Mouse (Mus musculus) small intestine, adult 2 months (tissue): ENCODE measurements at regions not wholly inside any gene's neighbourhood (a gene's known extent, or its start where the extent isn't known, plus 50 kb on each side); places are given as distances from the start of the nearest gene placed in this dataset.

ENCODE experiments used
- CTCF ChIP-seq: fragments of 200-500 bp; IDR thresholded peaks from 2 replicates; pipeline ENCODE4 v1.5.1; 2012; ENCODE audit warnings: low read depth, mild to moderate bottlenecking, control low read depth, inconsistent platforms, low read length, moderate library complexity, mixed read lengths; ENCODE audit not compliant: insufficient replicate concordance, insufficient read length; ENCODE audit errors: extremely low read depth
- POLR2A ChIP-seq: fragments of 200-500 bp; IDR thresholded peaks from 2 replicates; pipeline ENCODE4 v1.6.1; 2012; ENCODE audit warnings: low read depth, mild to moderate bottlenecking, control low read depth, inconsistent platforms, low read length, moderate library complexity

DNA sequence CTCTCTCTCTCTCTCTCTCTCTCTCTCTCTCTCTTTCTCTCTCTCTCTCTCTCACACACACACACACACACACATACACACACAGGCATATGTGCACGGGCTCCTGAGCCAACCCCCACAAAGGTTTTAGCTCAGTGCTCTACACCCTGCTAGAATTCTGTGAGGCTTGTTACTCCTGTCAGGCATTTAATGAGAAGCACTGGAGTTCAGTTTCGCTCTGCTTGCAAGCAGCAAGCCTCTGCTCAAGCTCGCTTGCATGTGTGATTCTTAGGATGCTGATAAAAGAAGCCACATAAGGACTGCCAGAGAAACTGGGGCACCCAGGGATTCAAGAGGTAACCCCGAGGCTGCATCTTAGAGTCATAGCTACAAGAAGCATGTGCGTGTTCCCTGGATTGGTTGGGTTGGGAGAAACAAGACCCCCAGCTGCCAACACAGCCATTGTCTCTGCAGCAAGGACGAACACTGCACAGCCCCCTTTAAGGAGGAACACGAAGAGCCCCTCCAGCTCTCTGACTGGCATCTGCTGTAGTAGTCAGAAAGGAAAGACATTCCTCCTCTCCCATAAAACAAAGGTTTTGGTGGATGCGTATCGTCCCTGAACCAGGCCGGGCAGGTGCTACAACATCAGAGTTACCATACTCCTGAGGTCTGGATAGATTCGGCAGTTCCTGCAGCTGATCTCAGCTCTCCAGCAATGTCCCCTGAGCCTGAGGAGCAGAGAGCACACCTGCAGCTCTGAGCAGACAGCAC, 62.4 kb upstream of the Cdh4 start:
- TF ChIP-seq CTCF = no peak
- no peak for TF ChIP-seq POLR2A
